Mouse (Mus musculus) testis, adult 10 weeks (tissue): ENCODE measurements around the gene Thoc2. TPM values are rescaled to one million over a fixed set of nuclear protein-coding genes. Genes with fewer than 3 reads are reported as not detected.

Experiments
- polyA plus RNA-seq: library from polyadenylated mRNA; stranded (reverse); fragments of 350-450 nt; fragmentation: Illumina TruSeq; extraction: RNeasy Lipid Tissue Mini Kit (QIAGEN cat#74804); gene quantifications from one replicate; pipeline ENCODE4 v1.2.3, GENCODE M21; 2014; ENCODE audit warnings: low read depth, low replicate concordance

Thoc2 gene
- 53.7 TPM for polyA plus RNA-seq

GRCm38 (mm10) chrX:41920574-41920973 is at the start of gene Thoc2:
Thoc2 (minus strand) TSS chrX:41920674.

Other genes with a start within 250 kb of the Thoc2 start
- gene Xiap, start 139.0 kb upstream of the Thoc2 start, polyA plus RNA-seq, result 14.5 TPM
- 59.5 TPM for gene Stag2, start 228.6 kb upstream of the Thoc2 start, polyA plus RNA-seq